Mouse (Mus musculus) forebrain, embryonic 11.5 days (tissue): ENCODE results near the gene Ptprn2. TPM values are rescaled to one million over a fixed set of nuclear protein-coding genes. Genes with fewer than 3 reads are reported as not detected.

Experiments
- ATAC-seq: fragments of 200-750 bp; cut with Nextera tagmentation; replicated peaks from 2 replicates; pipeline ENCODE4 v1.8.0; 2017; ENCODE audit warnings: moderate TSS enrichment; ENCODE audit not compliant: low FRiP score
- DNase-seq: peaks from one replicate; pipeline ENCODE4 v3.0.0-alpha.2; 2017; ENCODE audit warnings: low spot score
- H3K27ac ChIP-seq: fragments of 300-500 bp; sonication (generic); 2 replicates; pipeline ENCODE4 v1.5.1; 2014; ENCODE audit warnings: low read depth, low read length
- H3K27me3 ChIP-seq: fragments of 300-500 bp; sonication (generic); 2 replicates; pipeline ENCODE4 v1.6.1; 2014; ENCODE audit warnings: mild to moderate bottlenecking, low read length, mixed read lengths; ENCODE audit not compliant: control insufficient read depth, insufficient read depth
- H3K36me3 ChIP-seq: fragments of 300-500 bp; sonication (generic); 2 replicates; pipeline ENCODE4 v1.6.1; 2014; ENCODE audit warnings: mild to moderate bottlenecking, low read length, moderate library complexity, mixed read lengths; ENCODE audit not compliant: control insufficient read depth, insufficient read depth
- H3K4me1 ChIP-seq: fragments of 300-500 bp; sonication (generic); replicated peaks from 2 replicates; pipeline ENCODE4 v1.6.1; 2014; ENCODE audit warnings: low read length, mixed read lengths; ENCODE audit not compliant: control insufficient read depth, insufficient read depth
- H3K4me2 ChIP-seq: fragments of 300-500 bp; sonication (generic); 2 replicates; pipeline ENCODE4 v1.6.1; 2014; ENCODE audit warnings: low read depth, mild to moderate bottlenecking, low read length, moderate library complexity, mixed read lengths; ENCODE audit not compliant: severe bottlenecking
- H3K4me3 ChIP-seq: fragments of 300-500 bp; sonication (generic); 2 replicates; pipeline ENCODE4 v1.5.1; 2014; ENCODE audit warnings: low read depth, low read length
- H3K9ac ChIP-seq: fragments of 300-500 bp; sonication (generic); 2 replicates; pipeline ENCODE4 v1.6.1; 2014; ENCODE audit warnings: low read length
- H3K9me3 ChIP-seq: fragments of 300-500 bp; sonication (generic); 2 replicates; pipeline ENCODE4 v1.6.1; 2016; ENCODE audit warnings: low read length, mixed read lengths; ENCODE audit not compliant: control insufficient read depth
- WGBS: fragments of 180-500 bp; shearing (Covaris S2); extraction: QIAGEN DNeasy Blood & Tissue Kit; methylation state at CpG from one replicate; pipeline ENCODE4 v1.1.7; 2014; 5-methylcytosine and 5-hydroxymethylcytosine counted together
- polyA plus RNA-seq: library from polyadenylated mRNA; unstranded; fragments of >200 nt; fragmentation: Nextera tagmentation; extraction: Ambion mirVana; gene quantifications from 2 replicates; pipeline ENCODE4 v1.2.1, GENCODE M21; 2014

Gene Ptprn2
- polyA plus RNA-seq, 1 experiment from 2014 or later, result 6.8 TPM

DNA sequence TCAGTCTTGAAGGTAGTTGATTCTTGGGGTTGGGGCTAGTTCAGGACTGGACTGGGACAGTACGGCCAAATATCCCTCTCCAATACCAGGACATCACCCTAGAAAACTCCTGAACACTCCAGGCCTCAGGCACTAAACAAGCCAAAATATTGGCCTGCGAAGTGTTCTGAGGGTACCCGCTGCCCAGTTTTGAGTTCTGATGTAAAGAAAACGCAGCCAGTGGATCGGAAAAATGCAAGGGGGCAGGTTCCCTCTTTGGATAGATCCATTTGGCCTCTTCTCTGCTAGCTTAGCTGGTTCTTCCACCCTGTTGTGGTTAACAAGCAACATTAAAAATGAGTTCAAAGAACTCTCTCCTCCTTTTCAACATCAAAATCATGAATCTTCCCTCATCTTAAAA is 670.7 kb downstream of the Ptprn2 start:
- Histone ChIP-seq H3K4me1 (peaks cover 45% of the 10 kb centered on the region), H3K27me3 (peaks cover 46% of the 10 kb centered on the region), H3K9ac (peak overlapping the region; percentile 68), H3K36me3 (no peaks in the 10 kb centered on the region), H3K9me3 (no peaks in the 10 kb centered on the region), H3K4me2 (peak overlapping the region; percentile 66), H3K27ac (peak overlapping the region; percentile 88), H3K4me3 (peak overlapping the region; percentile 53)
- no peak for ATAC-seq
- WGBS, result 2% methylated on average over 5 of the region's 5 CpGs
- no peak for DNase-seq

DNA sequence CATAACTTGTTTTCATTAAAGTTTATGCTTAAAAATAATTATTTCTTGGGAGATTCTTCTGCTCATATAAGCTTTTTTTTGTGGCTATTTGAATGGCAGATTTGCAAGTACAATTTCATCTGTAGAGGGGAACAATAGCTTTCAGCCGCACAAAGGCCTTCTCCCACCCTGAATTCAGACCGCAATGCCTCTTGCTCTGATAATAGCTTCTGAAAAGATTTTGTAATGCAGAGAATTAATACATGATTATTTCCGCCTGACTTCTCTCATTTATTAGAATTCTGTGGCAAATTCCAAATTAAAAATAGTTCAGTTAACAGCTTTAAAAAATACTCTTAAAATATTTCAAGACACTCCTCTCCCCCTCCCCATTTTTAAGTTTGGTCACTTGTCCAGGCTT is 671.3 kb downstream of the Ptprn2 start:
- Histone ChIP-seq H3K36me3 (peaks cover 3% of the 10 kb centered on the region; the same call in 1 of the 2 replicates), H3K27ac (peak overlapping the region; percentile 88), H3K4me2 (peak overlapping the region; percentile 52), H3K27me3 (peaks cover 47% of the 10 kb centered on the region), H3K9me3 (no peaks in the 10 kb centered on the region), H3K4me3 (peak overlapping the region; percentile 53), H3K4me1 (peaks cover 45% of the 10 kb centered on the region), H3K9ac (peak overlapping the region; percentile 52; the same call in 1 of the 2 replicates)
- WGBS, result 13% methylated on average over 3 of the region's 3 CpGs
- DNase-seq (no peak), ATAC-seq (no peak)

DNA sequence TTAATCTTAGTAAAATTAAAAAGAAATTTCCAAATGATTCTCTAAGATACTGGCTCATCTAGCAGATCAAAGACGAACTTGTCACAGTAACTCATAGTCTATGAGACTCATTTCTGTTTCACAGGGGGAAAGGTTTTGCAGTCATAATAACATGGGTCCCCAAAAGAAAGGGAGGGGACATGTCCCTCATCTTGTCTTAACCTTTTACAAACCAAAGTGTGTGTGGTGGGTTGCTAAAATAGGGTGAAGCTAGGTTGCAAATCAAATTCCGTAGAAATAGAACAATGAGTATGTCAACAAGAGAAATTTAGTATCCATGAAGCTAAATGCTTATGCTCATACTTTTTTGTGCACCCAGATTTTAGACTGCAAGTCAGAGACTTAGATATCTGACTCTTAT is 671.7 kb downstream of the Ptprn2 start:
- H3K27me3 ChIP-seq, result peaks cover 46% of the 10 kb centered on the region
- ATAC-seq, result no peak
- peaks cover 4% of the 10 kb centered on the region; the same call in 1 of the 2 replicates for H3K36me3 ChIP-seq
- peaks cover 41% of the 10 kb centered on the region for H3K4me1 ChIP-seq
- peak overlapping the region; percentile 49 for H3K9ac ChIP-seq
- no peak for DNase-seq
- H3K27ac ChIP-seq, result no peak overlapping the region
- H3K4me3 ChIP-seq, result peak overlapping the region; percentile 53
- no peaks in the 10 kb centered on the region for H3K9me3 ChIP-seq
- peak overlapping the region; percentile 52 for H3K4me2 ChIP-seq
- 24% methylated on average over 2 of the region's 2 CpGs for WGBS

DNA sequence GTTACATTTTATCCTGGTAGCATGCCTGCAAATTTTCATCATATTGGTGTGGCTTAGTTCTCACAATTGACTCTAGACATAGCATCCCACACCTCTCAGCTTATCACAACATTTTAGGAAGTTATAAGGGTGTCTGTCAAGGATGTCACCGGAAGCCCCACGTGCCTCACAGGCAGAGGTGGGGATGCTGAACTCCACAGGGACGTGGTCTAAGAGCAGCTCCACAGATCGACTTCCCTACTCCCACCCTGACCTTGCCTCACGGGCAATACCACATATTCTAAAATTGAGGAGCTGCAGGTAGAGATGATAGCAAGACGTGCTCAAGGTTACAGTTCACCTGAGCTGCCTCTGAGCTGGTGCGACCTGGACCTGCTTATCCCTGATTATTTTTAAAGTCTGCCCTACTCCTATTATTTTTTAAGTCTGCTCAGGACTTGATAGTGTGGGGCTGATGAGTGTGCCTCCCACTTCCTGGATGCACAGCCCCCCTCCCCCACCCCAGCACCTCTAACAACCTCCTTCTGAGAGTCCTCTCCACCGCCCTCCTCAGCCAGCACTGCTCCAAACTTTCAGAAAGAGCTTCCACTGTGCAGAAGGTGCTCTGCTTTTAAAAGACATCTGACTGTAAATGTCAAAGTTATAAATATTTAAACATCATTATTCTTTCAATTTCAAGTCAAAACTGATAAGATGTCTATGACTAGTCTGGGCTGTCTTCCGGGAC is 672.3 kb downstream of the Ptprn2 start:
- ATAC-seq (no peak), DNase-seq (no peak)
- no peaks in the 10 kb centered on the region for H3K9me3 ChIP-seq
- H3K27ac ChIP-seq, result no peak overlapping the region
- peaks cover 39% of the 10 kb centered on the region for H3K4me1 ChIP-seq
- H3K27me3 ChIP-seq, result peaks cover 45% of the 10 kb centered on the region
- H3K4me3 ChIP-seq, result peak overlapping the region; percentile 53
- H3K9ac ChIP-seq, result peak overlapping the region; percentile 49
- H3K4me2 ChIP-seq, result peak overlapping the region; percentile 52
- peaks cover 4% of the 10 kb centered on the region; the same call in 1 of the 2 replicates for H3K36me3 ChIP-seq
- 16% methylated on average over 9 of the region's 9 CpGs for WGBS

DNA sequence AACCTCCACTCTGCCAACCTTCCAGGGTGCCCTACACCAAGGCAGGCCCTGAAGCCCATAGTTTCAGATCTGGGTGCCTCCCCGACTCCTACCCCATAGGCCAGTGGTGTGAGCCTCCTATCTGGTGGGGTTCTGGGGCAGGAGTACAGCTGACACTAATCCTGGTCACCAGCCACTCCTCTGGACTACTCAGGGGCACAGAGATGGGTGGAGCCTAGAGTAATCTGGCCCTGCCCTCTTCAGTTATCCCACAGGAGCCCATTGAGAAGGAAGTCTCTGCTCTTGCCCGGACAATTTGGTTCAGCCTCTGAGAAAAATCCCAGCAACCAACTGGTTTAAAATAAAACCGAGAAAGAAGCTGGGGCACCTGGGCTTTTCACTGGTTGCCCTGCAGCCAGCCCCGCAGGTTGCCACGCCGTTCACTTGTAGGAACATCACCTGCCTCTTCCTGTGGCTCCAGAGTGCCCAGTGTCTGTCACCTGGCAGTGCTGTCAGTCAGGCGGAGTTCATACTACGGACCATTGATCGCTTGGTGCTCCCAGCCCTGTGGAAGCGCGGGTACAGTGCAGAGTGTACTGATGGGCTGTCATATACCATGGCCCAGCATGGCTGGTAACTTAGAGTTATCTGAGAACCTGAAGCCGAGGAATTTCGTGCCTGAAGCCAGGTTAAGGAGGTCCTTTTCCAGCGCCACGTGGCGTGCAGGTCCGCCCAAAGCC is 673.6 kb downstream of the Ptprn2 start:
- peak; percentile 34; the same call in 1 of the 2 replicates for ATAC-seq
- 12% methylated on average over 17 of the region's 17 CpGs for WGBS
- peaks cover 36% of the 10 kb centered on the region for H3K27me3 ChIP-seq

DNA sequence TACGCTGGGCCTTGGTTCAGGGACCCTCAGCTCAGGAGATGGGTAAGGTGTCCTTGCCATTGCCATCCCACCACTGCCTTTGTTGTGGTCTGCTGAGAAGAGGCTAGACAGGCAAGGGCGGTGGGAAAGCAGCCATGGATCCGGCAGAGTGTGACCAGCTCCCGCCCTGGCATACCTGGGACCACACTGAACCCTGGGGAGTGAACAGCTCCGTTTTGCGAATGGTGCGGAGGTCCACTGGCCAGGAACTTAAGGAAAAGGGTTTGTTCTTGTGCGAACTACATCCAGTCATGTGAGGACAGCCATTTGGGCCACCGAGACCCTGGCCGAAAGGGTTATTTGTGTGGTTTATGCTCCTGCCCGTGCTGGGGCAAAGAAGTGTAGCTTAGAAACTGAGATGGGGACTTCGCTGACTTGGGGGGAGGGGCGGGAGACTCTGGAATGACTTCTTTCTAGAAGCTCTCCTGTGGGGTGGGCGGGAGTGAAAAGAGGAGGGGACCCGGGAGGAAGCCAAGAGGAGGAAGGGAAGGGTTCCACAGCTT is 674.2 kb downstream of the Ptprn2 start:
- peaks cover 4% of the 10 kb centered on the region; the same call in 1 of the 2 replicates for H3K36me3 ChIP-seq

More for the DNA sequence above, 673.6 kb downstream of the Ptprn2 start:
- Histone ChIP-seq H3K36me3 (peaks cover 4% of the 10 kb centered on the region; the same call in 1 of the 2 replicates), H3K4me1 (peaks cover 37% of the 10 kb centered on the region), H3K9me3 (no peaks in the 10 kb centered on the region), H3K4me3 (peak overlapping the region; percentile 11), H3K9ac (peak overlapping the region; percentile 52), H3K4me2 (peak overlapping the region; percentile 52), H3K27ac (peak overlapping the region; percentile 88)
- DNase-seq, result no peak

DNA sequence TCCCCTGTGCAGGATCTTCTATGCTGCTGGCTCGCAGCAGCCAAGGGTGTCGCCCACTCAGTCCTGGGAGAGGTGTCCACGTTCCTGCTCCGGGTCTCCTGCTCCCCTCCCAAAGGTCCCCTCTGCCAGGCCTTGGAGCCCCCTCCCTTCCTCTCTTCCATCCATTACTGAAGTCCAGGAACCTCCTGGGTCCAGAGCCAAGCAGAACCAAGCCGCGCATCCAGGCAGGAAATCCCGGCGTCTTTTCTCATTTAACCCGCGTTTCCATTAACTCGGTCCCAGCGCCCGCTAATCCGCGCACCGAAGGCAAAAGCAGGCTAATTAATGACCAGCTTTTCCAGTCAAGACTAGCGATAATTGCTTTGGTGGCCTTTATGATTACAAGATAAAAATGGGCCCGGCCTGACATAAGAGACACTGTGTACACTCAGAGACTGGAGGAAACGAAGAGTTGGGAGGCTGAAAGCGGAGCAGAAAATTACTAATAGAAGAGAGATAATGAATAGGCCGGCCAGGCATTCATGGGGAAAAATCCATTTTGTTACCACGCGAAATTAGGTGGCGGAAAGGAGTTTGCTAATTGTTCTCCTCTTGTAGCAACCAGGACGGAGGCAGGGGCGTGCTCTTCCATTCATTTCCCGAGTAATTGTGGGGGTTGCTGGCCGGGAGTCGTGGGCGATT is 674.8 kb downstream of the Ptprn2 start:
- peak; percentile 71 for ATAC-seq

More for the DNA sequence above, 674.2 kb downstream of the Ptprn2 start:
- DNase-seq (peak; percentile 70), ATAC-seq (0 out of 2 replicates have a peak, but pooled peaks have one; percentile 4)
- Histone ChIP-seq H3K27ac (peak overlapping the region; percentile 88), H3K4me1 (peaks cover 37% of the 10 kb centered on the region), H3K9ac (peak overlapping the region; percentile 52), H3K4me3 (peak overlapping the region; percentile 11), H3K9me3 (no peaks in the 10 kb centered on the region), H3K4me2 (peak overlapping the region; percentile 52), H3K27me3 (peaks cover 31% of the 10 kb centered on the region)
- WGBS, result 7% methylated on average over 15 of the region's 15 CpGs

DNA sequence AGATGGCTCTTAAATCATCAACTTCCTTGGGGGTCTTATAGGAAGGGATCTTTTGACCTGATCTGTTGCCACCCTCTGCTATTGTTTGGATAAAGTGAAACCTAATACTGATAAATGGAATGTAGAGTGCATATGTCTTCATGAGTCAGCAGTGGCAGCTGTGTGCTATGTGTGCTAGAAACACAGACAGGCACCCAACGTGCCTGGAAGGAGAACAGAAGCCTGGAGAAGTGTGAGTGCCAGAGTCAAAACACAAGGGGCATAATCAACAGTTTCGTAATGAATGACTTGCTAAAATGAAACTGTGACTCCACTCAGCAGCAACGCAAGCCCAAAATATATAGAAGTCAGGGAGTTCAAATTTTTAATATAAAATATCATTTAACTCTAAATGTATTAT is 676.7 kb downstream of the Ptprn2 start:
- Histone ChIP-seq H3K4me1 (peaks cover 40% of the 10 kb centered on the region), H3K4me2 (no peak overlapping the region), H3K4me3 (no peak overlapping the region), H3K9me3 (no peaks in the 10 kb centered on the region), H3K36me3 (peaks cover 6% of the 10 kb centered on the region; the same call in 1 of the 2 replicates), H3K9ac (no peak overlapping the region), H3K27ac (no peak overlapping the region), H3K27me3 (peaks cover 25% of the 10 kb centered on the region)
- 76% methylated on average over 3 of the region's 3 CpGs for WGBS
- no peak for ATAC-seq
- no peak for DNase-seq

More for the DNA sequence above, 674.8 kb downstream of the Ptprn2 start:
- Histone ChIP-seq H3K9ac (peak overlapping the region; percentile 52), H3K36me3 (peaks cover 6% of the 10 kb centered on the region; the same call in 1 of the 2 replicates), H3K4me1 (peaks cover 37% of the 10 kb centered on the region), H3K27me3 (peaks cover 31% of the 10 kb centered on the region), H3K4me2 (peak overlapping the region; percentile 52), H3K9me3 (no peaks in the 10 kb centered on the region), H3K27ac (peak overlapping the region; percentile 88), H3K4me3 (peak overlapping the region; percentile 11)
- WGBS, result under 1% methylated on average over 30 of the region's 30 CpGs
- peak; percentile 83 for DNase-seq
